Mouse (Mus musculus) lung, postnatal 36 days (tissue): Measurements from ENCODE around the gene Tmtc3.
"Not testable (repeated sequence)": the region's sequence is repeated elsewhere in the genome, so short reads cannot be mapped to it uniquely, and the experiment has no call there.

ENCODE experiments used
- DNase-seq: peaks from one replicate; pipeline ENCODE4 v3.0.0; 2022; ENCODE audit warnings: mixed read lengths

Tmtc3 gene

DNA sequence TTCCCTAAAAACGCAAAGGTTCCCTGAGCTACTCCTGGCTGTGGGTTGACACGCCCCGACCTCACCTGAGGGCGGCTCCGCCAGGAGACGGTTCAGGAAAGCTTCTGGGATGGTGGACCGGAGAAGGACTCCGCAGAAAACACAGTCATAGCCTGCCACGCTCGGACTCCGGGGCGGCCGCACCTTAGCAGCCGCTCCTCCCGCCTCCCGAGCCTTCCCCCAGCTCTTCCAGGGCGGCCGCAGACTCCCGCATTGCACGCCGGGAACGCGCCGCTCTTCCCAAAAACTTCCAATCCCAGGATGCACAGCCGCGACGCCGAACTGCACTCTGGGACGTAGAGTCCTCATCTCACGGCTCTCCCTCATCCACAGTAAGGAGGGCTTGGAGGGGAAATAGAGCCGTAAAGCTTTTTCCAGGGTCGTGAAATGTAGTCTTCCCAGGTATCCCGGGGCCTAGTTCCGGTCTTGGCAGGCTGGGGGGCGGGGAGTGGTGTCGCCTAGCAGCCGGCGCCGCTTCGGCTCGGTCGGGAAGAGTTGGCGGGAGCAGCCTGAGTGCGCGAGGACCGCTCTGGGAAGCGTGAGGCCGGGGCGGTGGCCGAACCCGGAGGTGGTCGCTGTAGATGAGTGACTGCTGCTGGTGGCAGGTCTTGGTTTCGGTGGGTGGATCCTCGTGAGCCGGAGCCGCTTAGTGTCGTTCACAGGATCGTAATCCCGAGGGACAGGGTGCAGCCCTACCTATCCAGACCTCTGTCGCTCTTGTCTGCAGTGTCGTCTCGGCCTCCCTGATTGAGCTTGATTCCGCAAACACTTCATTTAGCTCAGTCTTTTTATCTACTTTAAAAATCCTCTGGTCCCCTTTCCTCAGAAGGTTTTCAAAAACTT, at the start of gene Tmtc3, which contains the start of gene Cep290:
Tmtc3 (minus strand) TSS at position 254 of the 882 bp plus-strand sequence.
Cep290 (plus strand) TSS at position 462 of the 882 bp plus-strand sequence.
- DNase-seq, result peak; percentile 98

DNA sequence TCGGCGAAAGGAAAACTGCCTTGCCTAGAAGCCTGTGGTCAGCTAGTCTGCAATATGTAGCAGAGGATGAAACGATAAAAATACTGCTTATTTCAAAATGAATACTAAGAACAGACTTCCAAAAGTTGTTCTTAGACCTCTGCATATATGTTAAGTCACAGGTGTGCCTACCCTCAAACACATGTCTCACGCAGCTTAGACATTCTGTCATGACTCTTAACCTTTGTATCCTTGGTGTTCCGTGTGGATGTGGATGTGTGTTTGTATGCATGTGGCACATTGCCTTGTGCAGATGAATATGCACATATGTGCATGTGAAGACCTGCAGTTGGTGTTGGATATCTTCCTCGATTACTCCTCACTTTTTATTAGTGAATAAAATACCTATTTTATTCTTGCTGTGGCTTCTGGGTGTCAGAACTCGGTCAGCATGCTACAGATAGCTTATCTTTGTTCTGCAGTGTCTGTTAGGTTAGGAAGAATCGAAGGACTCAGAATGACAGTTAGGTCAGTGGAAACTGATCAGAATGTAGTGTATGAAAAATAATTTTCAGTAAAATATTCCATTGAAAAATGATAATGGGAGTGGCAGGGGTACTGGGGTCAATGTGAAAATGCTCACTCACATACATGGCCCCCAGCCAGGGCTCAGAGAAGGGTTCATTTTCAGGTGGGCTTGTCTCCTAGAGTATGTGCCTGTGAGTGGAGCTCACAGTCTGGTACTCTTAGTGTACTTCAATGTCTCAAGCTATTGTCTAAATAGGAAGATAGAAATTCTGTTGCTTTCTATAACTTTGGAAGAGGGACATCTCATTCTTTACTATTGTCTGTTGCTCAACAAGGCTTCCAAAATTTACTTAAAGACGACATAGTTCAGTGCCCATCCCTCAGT, 37.6 kb upstream of the Tmtc3 start:
- DNase-seq, result no peak

DNA sequence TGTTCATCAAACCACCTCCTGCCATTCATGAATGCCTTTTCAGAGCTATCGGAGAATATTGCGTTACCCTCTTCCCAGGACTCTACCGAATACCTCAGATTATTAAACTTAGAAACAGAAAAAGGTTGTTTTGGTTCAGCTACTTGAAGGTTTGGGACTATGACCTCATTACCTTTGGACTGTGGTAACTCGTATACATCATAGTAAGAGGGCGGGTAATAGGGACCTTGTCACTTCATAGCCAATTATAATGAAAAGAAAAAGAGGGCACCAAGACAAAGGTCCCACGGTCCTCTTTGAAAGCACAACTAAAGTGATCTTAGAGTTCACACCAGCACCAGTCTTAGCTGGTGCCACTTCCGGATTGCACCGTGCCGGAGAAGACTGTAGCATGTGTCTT, 35.2 kb upstream of the Tmtc3 start:
- DNase-seq, result no peak

DNA sequence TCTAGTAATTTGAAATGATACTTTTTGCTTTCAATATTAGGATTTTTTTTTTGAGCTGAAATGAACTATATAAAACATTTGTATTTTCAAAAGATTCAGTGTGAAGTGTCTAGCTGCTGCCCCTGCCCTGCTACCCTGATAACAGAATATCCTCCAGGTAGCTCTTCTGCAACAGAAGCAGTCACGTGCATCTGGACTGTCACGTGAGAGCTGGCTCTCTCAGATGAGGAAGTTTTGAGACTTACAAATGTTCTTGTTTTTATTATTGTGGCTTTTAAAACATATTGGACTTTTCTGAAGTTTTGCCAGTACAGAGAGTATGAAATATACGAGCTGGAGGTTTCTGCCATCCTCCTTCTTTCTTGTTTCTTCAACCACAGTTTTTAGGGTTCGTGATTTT, 34.5 kb upstream of the Tmtc3 start:
- peak; percentile 6 for DNase-seq

DNA sequence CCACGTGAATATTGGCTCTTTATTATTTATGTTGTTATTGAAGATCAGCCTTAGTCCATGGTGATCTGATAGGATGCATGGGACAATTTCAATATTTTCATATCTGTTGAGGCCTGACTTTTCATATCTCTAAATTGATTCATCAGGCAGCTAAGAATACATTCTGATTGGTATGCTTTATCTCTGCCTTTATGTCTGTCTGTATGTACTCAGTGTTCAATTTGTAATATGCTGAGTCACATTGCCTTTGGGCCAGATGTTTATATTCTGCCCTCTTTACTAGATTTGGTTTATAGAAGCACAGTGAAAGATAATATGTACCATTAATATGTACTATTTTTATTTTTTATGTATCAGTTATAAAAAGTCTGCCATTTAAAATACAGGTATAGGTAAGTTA, 21.0 kb upstream of the Tmtc3 start:
- no peak for DNase-seq

DNA sequence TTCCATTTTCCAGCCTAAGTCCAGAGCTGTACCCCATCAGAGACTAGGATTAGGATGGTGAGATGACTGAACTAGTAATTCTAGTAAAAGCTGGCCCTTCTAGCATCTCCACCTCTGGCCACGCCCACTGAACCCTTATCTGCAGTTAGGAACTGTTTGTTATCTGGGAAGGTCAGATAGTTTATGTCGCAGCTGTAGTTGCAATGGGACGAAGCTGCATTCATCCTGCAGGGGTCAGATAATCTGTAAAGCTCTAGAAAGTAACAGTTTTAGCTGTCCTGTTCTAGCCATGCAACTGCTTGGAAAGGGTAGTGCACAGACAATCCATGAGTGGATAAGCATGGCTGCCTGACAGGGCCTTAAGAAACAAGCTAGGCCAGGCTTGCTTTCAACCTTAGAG, 11.2 kb upstream of the Tmtc3 start:
- DNase-seq, result no peak

DNA sequence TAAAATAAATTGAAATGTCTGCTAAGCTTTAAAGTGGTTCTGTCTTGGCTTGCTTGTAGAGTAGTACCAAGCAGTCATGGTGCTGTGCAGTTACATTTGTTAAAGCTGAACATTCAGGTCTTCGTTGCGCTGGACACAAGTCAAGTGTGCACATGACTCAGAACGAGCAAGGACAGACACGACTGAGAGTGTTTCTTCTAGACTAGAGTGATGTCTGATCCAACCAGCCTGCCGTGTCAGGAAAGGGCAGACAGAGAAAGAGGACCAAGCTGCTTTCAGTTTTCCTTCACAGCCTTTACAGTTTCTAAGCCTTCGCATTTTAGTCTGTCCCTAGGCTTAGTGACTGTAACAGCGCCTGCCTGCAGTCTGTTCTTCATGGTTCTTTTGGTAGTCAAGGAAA, 4.8 kb upstream of the Tmtc3 start:
- peak; percentile 54 for DNase-seq

DNA sequence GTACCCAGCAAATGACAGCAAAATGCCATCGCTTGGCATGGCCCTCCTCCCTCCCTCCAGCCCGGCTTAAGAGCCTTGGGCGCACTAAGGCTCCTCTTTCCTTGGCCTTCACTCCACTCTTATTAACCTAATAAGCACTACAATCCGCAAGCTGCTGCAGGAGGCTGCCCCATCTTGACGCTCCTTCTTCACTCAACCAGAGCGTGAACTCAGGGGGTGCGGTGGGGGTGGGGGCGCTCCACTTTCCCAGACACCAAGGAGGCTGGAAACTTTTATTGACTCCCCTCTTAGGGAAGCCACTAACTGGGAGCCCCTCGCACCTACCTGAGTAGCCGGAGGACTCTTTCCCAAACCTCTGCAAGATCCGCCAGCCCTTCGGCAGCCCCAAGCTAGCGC, 451 bp downstream of the Tmtc3 start:
- no peak for DNase-seq

DNA sequence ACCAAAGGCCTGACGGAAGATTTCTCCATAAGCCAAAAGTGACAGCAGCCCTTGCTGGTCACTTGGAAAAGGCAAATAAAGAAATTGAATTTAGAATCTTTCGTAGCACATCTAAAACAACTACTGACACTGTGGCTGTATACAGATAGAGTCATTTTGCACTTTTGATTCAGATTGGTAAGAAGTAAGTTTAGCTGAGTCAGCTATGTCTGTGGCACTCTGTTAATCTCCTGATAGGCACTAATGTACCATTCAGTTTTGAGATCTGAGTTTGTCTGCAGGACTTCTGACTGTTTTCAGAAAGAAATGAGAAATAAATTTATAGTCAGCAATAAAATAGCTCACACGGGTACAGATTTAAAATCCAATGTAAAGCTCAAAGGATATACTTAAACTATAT, 7.6 kb downstream of the Tmtc3 start:
- no peak for DNase-seq

DNA sequence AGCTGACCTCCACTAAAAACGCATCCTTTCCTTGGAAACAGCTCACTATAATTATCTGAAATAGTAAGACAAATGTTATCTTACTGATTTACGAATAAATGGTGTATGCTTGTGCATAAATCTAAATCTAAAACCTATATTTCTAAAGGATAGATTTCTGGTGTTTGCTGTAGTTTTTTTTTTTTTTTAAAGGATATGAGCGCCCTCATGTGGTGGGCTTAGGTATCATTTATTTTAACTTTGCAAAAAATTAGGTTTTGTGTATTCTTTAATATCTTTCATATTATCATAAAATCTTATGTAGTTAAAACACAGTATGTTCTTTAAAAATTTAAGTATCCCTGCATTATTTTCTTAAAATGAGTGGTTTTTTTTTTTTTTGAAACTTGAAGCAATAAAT, 12.1 kb downstream of the Tmtc3 start:
- no peak for DNase-seq

DNA sequence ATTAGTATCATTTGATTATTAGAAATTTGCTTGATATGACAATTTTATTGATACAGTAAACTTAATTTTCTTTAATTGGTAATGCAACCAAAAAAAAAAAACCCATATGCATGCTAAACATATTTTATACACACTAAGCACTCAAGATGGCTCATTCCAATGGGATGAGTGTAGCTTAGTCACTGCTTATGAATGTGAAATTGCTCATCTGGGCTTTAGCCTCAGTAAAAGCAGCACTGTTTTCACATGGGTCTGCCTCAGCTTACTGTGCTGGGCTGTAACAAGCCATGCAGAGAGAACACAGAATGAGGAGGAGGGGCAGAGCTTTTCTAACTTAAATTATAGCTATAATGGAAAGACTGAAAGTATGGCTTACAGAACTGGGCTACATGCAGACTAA, 26.6 kb downstream of the Tmtc3 start:
- no peak for DNase-seq

DNA sequence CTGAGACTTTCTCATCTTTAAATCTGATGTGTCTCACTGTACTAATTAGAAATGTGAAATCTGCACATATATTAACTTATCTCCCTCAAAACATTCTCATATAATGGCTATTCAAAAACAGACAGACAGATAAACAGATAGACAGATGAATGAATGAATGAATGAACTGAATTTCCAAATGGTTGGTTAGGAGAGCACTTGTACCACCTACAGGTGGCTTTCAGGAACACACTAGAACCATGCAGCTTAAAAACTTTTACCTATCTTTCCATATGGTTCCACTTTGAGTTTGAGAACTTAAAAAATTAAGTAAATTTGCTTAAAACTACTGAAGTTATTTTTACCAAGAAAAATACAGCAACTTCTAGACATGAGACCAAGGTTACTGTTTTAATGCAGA, 37.8 kb downstream of the Tmtc3 start:
- DNase-seq, result no peak

DNA sequence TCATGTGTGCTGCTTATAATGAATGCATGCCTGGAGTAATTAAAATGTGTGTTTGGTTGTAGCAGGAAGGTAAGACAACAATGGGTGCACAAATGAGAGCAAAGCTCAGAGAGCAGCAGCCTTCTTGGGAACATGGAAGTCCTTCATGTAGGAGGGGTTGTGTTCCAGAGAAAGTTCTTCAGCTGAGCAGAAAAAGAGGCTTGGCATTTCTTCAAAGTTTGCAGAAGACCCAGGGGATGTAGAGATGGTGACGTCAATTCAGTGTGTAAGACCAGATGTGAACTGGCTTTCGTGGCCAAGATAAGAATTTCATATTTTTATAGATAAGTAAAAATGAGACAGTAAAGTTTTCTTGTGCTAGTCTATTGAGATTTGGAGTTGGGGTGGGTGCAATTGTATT, 59.6 kb downstream of the Tmtc3 start:
- no peak for DNase-seq

DNA sequence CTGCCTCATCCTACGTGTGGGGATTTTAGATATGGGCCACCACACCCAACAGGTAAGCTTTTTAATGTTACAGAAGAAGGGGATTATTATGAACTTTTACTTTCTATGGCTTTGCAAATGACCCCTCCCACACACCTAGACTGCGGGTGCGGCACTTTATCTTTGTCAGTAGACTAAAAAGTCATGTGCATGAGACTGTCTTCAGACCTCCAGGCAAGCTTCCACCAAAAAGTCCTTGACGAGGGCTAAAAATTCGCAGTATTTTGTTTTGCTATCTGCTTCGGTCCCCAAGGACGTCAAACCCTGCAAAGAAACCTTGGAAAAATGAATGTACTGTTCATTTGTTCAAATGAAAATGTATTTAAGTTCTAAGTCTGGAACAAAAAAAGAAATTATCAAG, 71.6 kb downstream of the Tmtc3 start:
- no peak for DNase-seq

DNA sequence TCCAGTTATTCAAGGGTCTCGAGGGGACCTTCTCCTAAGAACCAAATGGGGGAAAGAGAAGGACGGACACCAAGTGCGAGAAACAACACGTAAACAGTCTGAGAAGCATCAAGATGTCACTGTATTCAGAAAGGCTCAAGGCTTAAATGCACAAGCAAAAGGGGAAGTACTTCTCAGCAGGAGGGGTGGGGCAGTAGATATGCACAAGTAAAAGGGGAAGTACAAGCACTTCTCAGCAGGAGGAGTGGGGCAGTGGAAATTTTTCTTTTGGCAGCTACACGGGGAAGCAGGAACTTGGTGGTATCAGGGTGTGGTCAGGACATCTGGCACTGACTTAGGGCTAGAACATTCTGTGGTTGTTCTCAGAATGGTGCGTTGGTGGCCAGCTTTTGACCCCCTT, 84.8 kb downstream of the Tmtc3 start:
- not testable (repeated sequence) for DNase-seq
